Mouse (Mus musculus): ENCODE measurements at regions not wholly inside any gene's neighbourhood (a gene's known extent, or its start where the extent isn't known, plus 50 kb on each side); places are given as distances from the start of the nearest gene placed in this dataset.

DNA sequence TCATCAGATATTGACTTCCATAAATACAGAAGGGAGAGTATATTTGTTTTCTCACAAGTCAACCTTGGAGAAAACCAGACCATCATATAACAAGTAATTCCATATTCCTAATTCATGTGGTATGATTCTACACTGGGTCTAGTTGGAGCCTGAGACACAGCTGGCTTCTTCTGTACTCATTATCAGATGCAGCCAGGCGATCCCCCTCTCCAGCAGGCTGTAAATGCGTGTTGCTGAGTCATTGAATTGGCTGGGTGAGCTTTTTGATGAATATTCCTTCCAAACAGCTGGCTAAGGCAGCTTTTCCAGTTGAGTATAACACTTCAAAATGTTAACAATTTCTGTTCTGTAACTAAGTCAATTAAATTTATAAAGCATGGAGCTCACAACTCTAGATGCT, 102.2 kb upstream of the Sstr4 start:
- 52% methylated on average over 2 of the region's 2 CpGs for WGBS
- no peak for TF ChIP-seq POLR2A (IDR thresholded peaks at IDR 0.05; ENCODE audit: borderline replicate concordance, insufficient read depth, low read length)
- no peak for TF ChIP-seq CTCF (IDR thresholded peaks at IDR 0.05; ENCODE audit: borderline replicate concordance, insufficient read depth, low read depth, low read length)
- DNase-seq: no peak
- Histone ChIP-seq H3K4me3 (replicated peaks; ENCODE audit: insufficient read depth, low read depth, low read length) (no peak overlapping the region), H3K4me1 (ENCODE audit: control insufficient read depth, insufficient read depth, low read length) (no peaks in the 10 kb centered on the region), H3K27me3 (ENCODE audit: control insufficient read depth, insufficient read depth, low read length) (no peaks in the 10 kb centered on the region), H3K27ac (ENCODE audit: insufficient read depth, low read length) (no peak overlapping the region)

- Histone ChIP-seq H3K4me1 (ENCODE audit: control insufficient read depth, insufficient read depth, low read length) (no peaks in the 10 kb centered on the region), H3K27ac (ENCODE audit: insufficient read depth, low read length) (no peak overlapping the region), H3K27me3 (ENCODE audit: control insufficient read depth, insufficient read depth, low read length) (no peaks in the 10 kb centered on the region), H3K4me3 (replicated peaks; ENCODE audit: insufficient read depth, low read depth, low read length) (no peak overlapping the region)
- 75% methylated on average over 2 of the region's 2 CpGs for WGBS
- TF ChIP-seq POLR2A (IDR thresholded peaks at IDR 0.05; ENCODE audit: borderline replicate concordance, insufficient read depth, low read length) (no peak), CTCF (IDR thresholded peaks at IDR 0.05; ENCODE audit: borderline replicate concordance, insufficient read depth, low read depth, low read length) (no peak)
- DNase-seq: no peak
These were observed 94.3 kb upstream of the Sstr4 start for GRCm38 (mm10) chr2:148300879-148301278.

GRCm38 (mm10) chr2:148312255-148312654, 82.9 kb upstream of the Sstr4 start:
- TF ChIP-seq POLR2A (IDR thresholded peaks at IDR 0.05; ENCODE audit: borderline replicate concordance, insufficient read depth, low read length) (no peak), CTCF (IDR thresholded peaks at IDR 0.05; ENCODE audit: borderline replicate concordance, insufficient read depth, low read depth, low read length) (no peak)
- Histone ChIP-seq H3K4me3 (replicated peaks; ENCODE audit: insufficient read depth, low read depth, low read length) (no peak overlapping the region), H3K27me3 (ENCODE audit: control insufficient read depth, insufficient read depth, low read length) (no peaks in the 10 kb centered on the region), H3K27ac (ENCODE audit: insufficient read depth, low read length) (no peak overlapping the region), H3K4me1 (ENCODE audit: control insufficient read depth, insufficient read depth, low read length) (no peaks in the 10 kb centered on the region)
- 84% methylated on average over 2 of the region's 2 CpGs for WGBS
- DNase-seq: no peak

DNA sequence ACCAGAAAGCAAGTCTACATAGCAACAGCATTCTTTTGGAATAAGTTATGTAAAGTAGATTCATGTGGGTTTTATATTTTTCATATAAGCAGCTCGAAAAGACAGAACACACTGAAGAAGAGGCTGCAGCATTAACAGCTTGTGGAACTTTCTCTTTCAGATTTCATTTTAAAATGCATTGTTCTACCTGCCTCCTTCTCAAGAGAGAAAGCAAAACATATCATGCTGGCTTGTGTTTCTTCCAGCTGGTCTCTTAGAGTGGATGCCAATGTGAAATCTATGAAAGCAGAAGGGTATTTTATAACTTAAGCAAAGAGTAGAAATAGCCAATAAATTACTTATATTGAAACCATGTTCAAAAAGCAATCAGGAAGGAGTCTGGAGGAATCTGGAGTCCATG, 74.2 kb upstream of the Sstr4 start:
- no peak for DNase-seq
- H3K27ac ChIP-seq (ENCODE audit: insufficient read depth, low read length): no peak overlapping the region
- H3K27me3 ChIP-seq (ENCODE audit: control insufficient read depth, insufficient read depth, low read length): no peaks in the 10 kb centered on the region
- H3K4me3 ChIP-seq (replicated peaks; ENCODE audit: insufficient read depth, low read depth, low read length): no peak overlapping the region
- WGBS: 73% methylated on average over 1 of the region's 1 CpGs
- H3K4me1 ChIP-seq (ENCODE audit: control insufficient read depth, insufficient read depth, low read length): no peaks in the 10 kb centered on the region
- TF ChIP-seq CTCF (IDR thresholded peaks at IDR 0.05; ENCODE audit: borderline replicate concordance, insufficient read depth, low read depth, low read length): no peak
- no peak for TF ChIP-seq POLR2A (IDR thresholded peaks at IDR 0.05; ENCODE audit: borderline replicate concordance, insufficient read depth, low read length)

DNA sequence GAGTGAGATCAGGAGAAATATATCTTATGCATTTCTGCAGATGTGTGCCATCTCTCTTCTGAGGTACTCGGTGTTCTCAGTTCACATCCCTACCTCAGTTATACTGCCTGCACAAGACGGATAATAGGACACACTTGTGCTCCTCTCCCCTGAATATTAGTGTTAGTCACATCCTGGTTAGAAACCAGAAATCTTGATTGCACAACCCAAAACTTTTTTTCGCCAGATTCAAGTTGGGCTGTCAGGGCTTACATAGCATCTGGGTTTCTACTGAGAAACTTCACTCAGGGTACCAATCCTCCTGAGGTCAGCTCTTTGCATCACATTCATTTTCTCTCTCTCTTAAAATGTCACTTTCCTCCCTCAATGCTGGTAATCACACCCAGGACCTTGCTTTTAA, 69.8 kb upstream of the Sstr4 start:
- Histone ChIP-seq H3K4me1 (ENCODE audit: control insufficient read depth, insufficient read depth, low read length) (no peaks in the 10 kb centered on the region), H3K27me3 (ENCODE audit: control insufficient read depth, insufficient read depth, low read length) (no peaks in the 10 kb centered on the region), H3K4me3 (replicated peaks; ENCODE audit: insufficient read depth, low read depth, low read length) (no peak overlapping the region), H3K27ac (ENCODE audit: insufficient read depth, low read length) (no peak overlapping the region)
- TF ChIP-seq CTCF (IDR thresholded peaks at IDR 0.05; ENCODE audit: borderline replicate concordance, insufficient read depth, low read depth, low read length): no peak
- TF ChIP-seq POLR2A (IDR thresholded peaks at IDR 0.05; ENCODE audit: borderline replicate concordance, insufficient read depth, low read length): no peak
- 88% methylated on average over 3 of the region's 3 CpGs for WGBS
- DNase-seq: no peak

- DNase-seq: no peak
- TF ChIP-seq POLR2A (IDR thresholded peaks at IDR 0.05; ENCODE audit: borderline replicate concordance, insufficient read depth, low read length) (no peak), CTCF (IDR thresholded peaks at IDR 0.05; ENCODE audit: borderline replicate concordance, insufficient read depth, low read depth, low read length) (no peak)
- whole genome bisulfite sequencing: 11% methylated on average over 4 of the region's 4 CpGs
- no peaks in the 10 kb centered on the region for H3K27me3 ChIP-seq (ENCODE audit: control insufficient read depth, insufficient read depth, low read length)
- no peak overlapping the region for H3K4me3 ChIP-seq (replicated peaks; ENCODE audit: insufficient read depth, low read depth, low read length)
- H3K27ac ChIP-seq (ENCODE audit: insufficient read depth, low read length): no peak overlapping the region
- no peaks in the 10 kb centered on the region for H3K4me1 ChIP-seq (ENCODE audit: control insufficient read depth, insufficient read depth, low read length)
These were observed 69.2 kb upstream of the Sstr4 start for GRCm38 (mm10) chr2:148325854-148326387.

DNA sequence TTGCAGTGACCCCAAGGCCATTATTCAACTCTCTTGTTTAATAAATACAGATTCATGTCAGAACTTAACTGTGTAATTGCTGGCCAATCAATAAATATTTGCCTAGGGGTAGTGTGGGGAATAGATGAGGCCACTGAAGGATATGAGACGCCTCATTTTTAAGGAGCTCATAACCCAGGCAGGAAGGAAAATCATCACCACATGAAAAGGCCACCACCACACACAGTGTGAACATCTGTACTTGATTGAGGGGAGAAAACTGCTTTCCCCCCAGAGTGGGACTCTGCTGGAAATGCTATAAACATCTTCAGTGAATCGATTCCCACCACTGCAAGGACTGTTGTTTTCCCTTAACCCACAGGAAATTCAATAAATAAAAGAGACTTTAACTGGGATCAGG, 68.7 kb upstream of the Sstr4 start:
- H3K27ac ChIP-seq (ENCODE audit: insufficient read depth, low read length): no peak overlapping the region

DNA sequence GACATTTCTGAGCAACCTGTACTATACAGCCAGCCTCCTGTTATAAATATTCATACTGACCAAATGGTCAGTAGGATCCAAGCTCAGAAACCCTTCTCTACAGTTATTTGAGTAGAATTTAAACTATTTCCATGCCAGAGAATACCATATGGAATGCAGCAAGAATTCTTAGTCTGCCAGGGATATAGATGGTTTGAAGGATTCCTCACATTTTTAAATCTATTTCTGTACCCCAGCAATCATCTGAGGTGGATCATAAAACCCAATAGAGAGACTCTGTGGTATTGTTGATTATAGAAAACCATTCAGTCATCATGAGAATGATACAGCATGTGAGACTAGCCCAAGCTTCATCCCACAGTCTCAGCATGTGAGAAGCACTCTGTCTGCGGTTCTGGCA, 67.6 kb upstream of the Sstr4 start:
- no peak for TF ChIP-seq POLR2A (IDR thresholded peaks at IDR 0.05; ENCODE audit: borderline replicate concordance, insufficient read depth, low read length)
- no peak for TF ChIP-seq CTCF (IDR thresholded peaks at IDR 0.05; ENCODE audit: borderline replicate concordance, insufficient read depth, low read depth, low read length)
- no peaks in the 10 kb centered on the region for H3K27me3 ChIP-seq (ENCODE audit: control insufficient read depth, insufficient read depth, low read length)
- no peak overlapping the region for H3K4me3 ChIP-seq (replicated peaks; ENCODE audit: insufficient read depth, low read depth, low read length)
- no peaks in the 10 kb centered on the region for H3K4me1 ChIP-seq (ENCODE audit: control insufficient read depth, insufficient read depth, low read length)
- no peak overlapping the region for H3K27ac ChIP-seq (ENCODE audit: insufficient read depth, low read length)
- WGBS: 61% methylated on average over 1 of the region's 1 CpGs
- DNase-seq: no peak

More for the DNA sequence above, 68.7 kb upstream of the Sstr4 start:
- H3K4me3 ChIP-seq (replicated peaks; ENCODE audit: insufficient read depth, low read depth, low read length): no peak overlapping the region
- TF ChIP-seq CTCF (IDR thresholded peaks at IDR 0.05; ENCODE audit: borderline replicate concordance, insufficient read depth, low read depth, low read length) (no peak), POLR2A (IDR thresholded peaks at IDR 0.05; ENCODE audit: borderline replicate concordance, insufficient read depth, low read length) (no peak)
- WGBS: 62% methylated on average over 2 of the region's 2 CpGs
- H3K27me3 ChIP-seq (ENCODE audit: control insufficient read depth, insufficient read depth, low read length): no peaks in the 10 kb centered on the region
- no peaks in the 10 kb centered on the region for H3K4me1 ChIP-seq (ENCODE audit: control insufficient read depth, insufficient read depth, low read length)
- no peak for DNase-seq
